Mouse (Mus musculus) liver, embryonic 11.5 days (tissue): Measurements from ENCODE around the gene Chst13. TPM values are rescaled to one million over a fixed set of nuclear protein-coding genes. Genes with fewer than 3 reads are reported as not detected.

Experiments
- ATAC-seq: fragments of 200-750 bp; cut with Nextera tagmentation; replicated peaks from 2 replicates; pipeline ENCODE4 v1.8.0; 2017; ENCODE audit warnings: moderate number of reproducible peaks, mild to moderate bottlenecking, moderate TSS enrichment, moderate library complexity; ENCODE audit not compliant: low FRiP score
- DNase-seq: peaks from one replicate; pipeline ENCODE4 v3.0.0-alpha.2; 2017; ENCODE audit warnings: low spot score
- H3K27ac ChIP-seq: fragments of 300-500 bp; sonication (generic); 2 replicates; pipeline ENCODE4 v1.5.1; 2014; ENCODE audit warnings: mild to moderate bottlenecking, low read depth, low read length, control low read depth
- H3K27me3 ChIP-seq: fragments of 300-500 bp; sonication (generic); replicated peaks from 2 replicates; pipeline ENCODE4 v1.6.1; 2014; ENCODE audit warnings: low read length, mixed read lengths; ENCODE audit not compliant: control insufficient read depth, insufficient read depth
- H3K36me3 ChIP-seq: fragments of 300-500 bp; sonication (generic); 2 replicates; pipeline ENCODE4 v1.6.1; 2014; ENCODE audit warnings: mild to moderate bottlenecking, low read length, moderate library complexity, mixed read lengths; ENCODE audit not compliant: control insufficient read depth, insufficient read depth
- H3K4me1 ChIP-seq: fragments of 300-500 bp; sonication (generic); replicated peaks from 2 replicates; pipeline ENCODE4 v1.6.1; 2014; ENCODE audit warnings: low read length, mixed read lengths; ENCODE audit not compliant: control insufficient read depth, insufficient read depth
- H3K4me2 ChIP-seq: fragments of 300-500 bp; sonication (generic); 2 replicates; pipeline ENCODE4 v1.6.1; 2014; ENCODE audit warnings: mild to moderate bottlenecking, control low read depth, moderate library complexity
- H3K4me3 ChIP-seq: fragments of 300-500 bp; sonication (generic); 2 replicates; pipeline ENCODE4 v1.5.1; 2014; ENCODE audit warnings: low read depth, low read length, control low read depth
- H3K9ac ChIP-seq: fragments of 300-500 bp; sonication (generic); 2 replicates; pipeline ENCODE4 v1.6.1; 2014; ENCODE audit warnings: low read depth, low read length, control low read depth
- H3K9me3 ChIP-seq: fragments of 300-500 bp; sonication (generic); 2 replicates; pipeline ENCODE4 v1.6.1; 2016; ENCODE audit warnings: low read length, inconsistent platforms, mixed read lengths; ENCODE audit not compliant: control insufficient read depth
- WGBS: fragments of 180-500 bp; shearing (Covaris S2); extraction: QIAGEN DNeasy Blood & Tissue Kit; methylation state at CpG from one replicate; pipeline ENCODE4 v1.1.7; 2014; 5-methylcytosine and 5-hydroxymethylcytosine counted together
- polyA plus RNA-seq: library from polyadenylated mRNA; unstranded; fragments of >200 nt; fragmentation: Nextera tagmentation; extraction: Ambion mirVana; gene quantifications from 2 replicates; pipeline ENCODE4 v1.2.1, GENCODE M21; 2014

Chst13 gene
- polyA plus RNA-seq, 1 experiment from 2014 or later: 17.4 TPM

DNA sequence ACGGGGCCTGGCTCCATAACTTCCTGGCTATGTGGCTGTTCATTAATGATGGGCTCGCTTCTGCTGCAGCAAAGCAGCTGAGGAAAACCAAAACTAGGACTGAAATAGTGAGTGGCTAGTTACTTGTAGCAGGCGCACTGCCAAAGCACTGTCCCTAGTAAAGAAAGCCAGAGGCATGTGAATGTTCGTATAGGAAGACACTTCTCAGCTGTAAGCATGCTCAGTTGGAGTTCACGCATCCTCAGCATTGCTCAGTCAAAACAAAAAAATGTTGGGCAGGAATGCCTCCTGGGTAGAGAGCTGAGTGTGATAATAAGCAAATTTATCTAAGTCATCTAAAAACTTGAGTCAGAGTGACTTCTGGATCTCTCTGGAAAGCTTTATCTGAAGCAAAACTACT, 33.2 kb upstream of the Chst13 start:
- H3K27ac ChIP-seq: no peak overlapping the region
- no peaks in the 10 kb centered on the region for H3K9me3 ChIP-seq
- DNase-seq: no peak
- no peak overlapping the region for H3K4me3 ChIP-seq
- H3K4me2 ChIP-seq: no peak overlapping the region
- WGBS: 66% methylated on average over 5 of the region's 5 CpGs
- H3K4me1 ChIP-seq: peaks cover 4% of the 10 kb centered on the region
- no peaks in the 10 kb centered on the region for H3K36me3 ChIP-seq
- no peak overlapping the region for H3K9ac ChIP-seq
- H3K27me3 ChIP-seq: no peaks in the 10 kb centered on the region
- ATAC-seq: no peak

DNA sequence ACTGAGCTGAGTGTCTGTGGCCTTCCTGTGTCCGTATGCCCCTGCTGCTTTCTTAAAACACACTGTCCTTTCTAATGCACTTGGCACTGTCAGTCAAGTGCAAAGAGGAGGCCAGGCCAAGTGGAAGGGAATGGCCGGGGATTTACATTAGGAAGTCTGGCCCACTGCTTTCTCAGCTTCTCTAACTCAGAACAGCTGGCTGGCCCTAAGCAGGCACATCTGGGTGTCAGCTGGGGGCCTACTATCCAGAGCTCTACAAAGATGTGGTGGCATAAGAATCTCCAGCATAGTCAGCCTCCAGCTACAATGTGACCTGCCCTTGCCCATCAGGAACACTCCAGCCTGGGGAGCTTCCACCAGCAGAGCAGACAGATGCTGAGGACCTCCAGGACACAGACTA, 25.0 kb upstream of the Chst13 start:
- no peaks in the 10 kb centered on the region for H3K27me3 ChIP-seq
- no peak overlapping the region for H3K4me3 ChIP-seq
- ATAC-seq (no peak), DNase-seq (no peak)
- no peaks in the 10 kb centered on the region for H3K9me3 ChIP-seq
- no peak overlapping the region for H3K27ac ChIP-seq
- H3K4me1 ChIP-seq: no peaks in the 10 kb centered on the region
- 60% methylated on average over 2 of the region's 2 CpGs for WGBS
- H3K36me3 ChIP-seq: no peaks in the 10 kb centered on the region
- no peak overlapping the region for H3K9ac ChIP-seq
- no peak overlapping the region for H3K4me2 ChIP-seq

- no peaks in the 10 kb centered on the region for H3K9me3 ChIP-seq
- no peak overlapping the region for H3K27ac ChIP-seq
- H3K27me3 ChIP-seq: no peaks in the 10 kb centered on the region
- 76% methylated on average over 4 of the region's 4 CpGs for WGBS
- H3K36me3 ChIP-seq: no peaks in the 10 kb centered on the region
- DNase-seq (no peak), ATAC-seq (no peak)
- no peak overlapping the region for H3K9ac ChIP-seq
- no peaks in the 10 kb centered on the region for H3K4me1 ChIP-seq
- H3K4me3 ChIP-seq: no peak overlapping the region
- no peak overlapping the region for H3K4me2 ChIP-seq
These were observed 23.5 kb upstream of the Chst13 start for GRCm38 (mm10) chr6:90348500-90348899.

DNA sequence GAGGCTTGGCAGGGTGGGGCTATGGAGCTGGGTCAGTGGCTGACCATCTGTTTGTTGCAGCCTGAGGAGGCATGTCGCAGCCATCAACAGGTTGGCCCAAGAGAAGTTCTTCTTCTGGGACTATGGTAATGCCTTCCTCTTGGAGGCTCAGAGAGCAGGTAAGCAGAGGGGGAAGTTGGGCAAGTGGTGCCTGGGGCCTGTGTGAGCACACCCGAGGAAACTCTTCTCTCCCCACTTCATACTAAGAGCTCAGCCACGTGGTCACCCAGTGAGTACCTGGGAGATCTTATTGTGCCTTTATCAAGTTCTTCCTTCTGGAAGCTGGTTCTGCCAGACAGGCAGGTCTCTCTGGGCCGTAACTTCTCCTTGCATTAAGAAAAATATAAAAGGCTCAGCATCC, 22.2 kb upstream of the Chst13 start:
- Histone ChIP-seq H3K4me1 (no peaks in the 10 kb centered on the region), H3K4me3 (no peak overlapping the region), H3K9me3 (no peaks in the 10 kb centered on the region), H3K36me3 (no peaks in the 10 kb centered on the region), H3K4me2 (no peak overlapping the region), H3K27ac (no peak overlapping the region), H3K9ac (no peak overlapping the region), H3K27me3 (no peaks in the 10 kb centered on the region)
- no peak for DNase-seq
- WGBS: 57% methylated on average over 4 of the region's 4 CpGs
- ATAC-seq: no peak

DNA sequence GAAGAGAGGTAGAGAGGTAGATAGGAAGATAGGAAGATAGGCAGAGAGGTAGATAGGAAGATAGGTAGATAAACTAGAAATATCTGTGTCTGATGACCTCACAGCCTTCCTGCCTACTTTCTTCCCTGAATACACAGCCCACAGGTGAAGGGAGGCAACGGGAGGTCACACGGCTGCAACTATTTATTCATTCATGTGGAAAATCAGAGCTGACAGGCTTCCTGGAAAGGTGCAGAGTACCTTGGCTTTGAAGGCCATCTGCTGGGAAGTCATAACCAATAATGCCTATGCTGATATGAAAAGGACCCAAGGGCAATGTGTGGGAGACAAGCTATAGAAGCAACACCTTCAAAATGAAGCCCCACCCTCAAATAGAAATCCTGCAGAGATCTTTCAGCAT, 17.4 kb upstream of the Chst13 start:
- no peaks in the 10 kb centered on the region for H3K27me3 ChIP-seq
- H3K27ac ChIP-seq: no peak overlapping the region
- H3K4me1 ChIP-seq: no peaks in the 10 kb centered on the region
- no peak overlapping the region for H3K4me2 ChIP-seq
- 72% methylated on average over 2 of the region's 2 CpGs for WGBS
- H3K9me3 ChIP-seq: no peaks in the 10 kb centered on the region
- no peak overlapping the region for H3K9ac ChIP-seq
- no peaks in the 10 kb centered on the region for H3K36me3 ChIP-seq
- H3K4me3 ChIP-seq: no peak overlapping the region
- DNase-seq: no peak
- ATAC-seq: no peak

DNA sequence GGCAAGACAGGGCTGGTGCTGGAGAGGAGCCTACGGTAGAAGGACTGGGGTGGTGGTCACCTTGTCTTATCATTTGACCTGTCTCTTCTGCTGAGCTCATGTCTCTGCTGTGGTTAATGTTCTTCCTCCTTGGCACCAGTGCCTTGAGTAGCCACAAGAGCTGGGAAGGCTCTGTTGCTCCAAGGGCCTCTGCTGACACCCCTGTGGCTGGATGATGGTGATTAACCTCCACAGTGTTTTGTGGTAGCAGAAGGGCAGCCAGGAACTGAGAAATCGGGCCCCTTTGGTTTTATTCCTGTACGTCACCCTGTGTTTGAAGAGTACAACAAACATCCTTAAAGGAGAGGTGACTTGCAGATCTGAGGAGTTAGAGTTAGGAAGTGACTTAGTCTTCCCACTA, 9.3 kb upstream of the Chst13 start:
- Histone ChIP-seq H3K27me3 (no peaks in the 10 kb centered on the region), H3K4me1 (no peaks in the 10 kb centered on the region), H3K4me3 (no peak overlapping the region), H3K9ac (no peak overlapping the region), H3K9me3 (no peaks in the 10 kb centered on the region), H3K27ac (no peak overlapping the region), H3K4me2 (peak overlapping the region; percentile 29; the same call in 1 of the 2 replicates), H3K36me3 (no peaks in the 10 kb centered on the region)
- DNase-seq: no peak
- WGBS: 52% methylated on average over 3 of the region's 3 CpGs
- no peak for ATAC-seq

DNA sequence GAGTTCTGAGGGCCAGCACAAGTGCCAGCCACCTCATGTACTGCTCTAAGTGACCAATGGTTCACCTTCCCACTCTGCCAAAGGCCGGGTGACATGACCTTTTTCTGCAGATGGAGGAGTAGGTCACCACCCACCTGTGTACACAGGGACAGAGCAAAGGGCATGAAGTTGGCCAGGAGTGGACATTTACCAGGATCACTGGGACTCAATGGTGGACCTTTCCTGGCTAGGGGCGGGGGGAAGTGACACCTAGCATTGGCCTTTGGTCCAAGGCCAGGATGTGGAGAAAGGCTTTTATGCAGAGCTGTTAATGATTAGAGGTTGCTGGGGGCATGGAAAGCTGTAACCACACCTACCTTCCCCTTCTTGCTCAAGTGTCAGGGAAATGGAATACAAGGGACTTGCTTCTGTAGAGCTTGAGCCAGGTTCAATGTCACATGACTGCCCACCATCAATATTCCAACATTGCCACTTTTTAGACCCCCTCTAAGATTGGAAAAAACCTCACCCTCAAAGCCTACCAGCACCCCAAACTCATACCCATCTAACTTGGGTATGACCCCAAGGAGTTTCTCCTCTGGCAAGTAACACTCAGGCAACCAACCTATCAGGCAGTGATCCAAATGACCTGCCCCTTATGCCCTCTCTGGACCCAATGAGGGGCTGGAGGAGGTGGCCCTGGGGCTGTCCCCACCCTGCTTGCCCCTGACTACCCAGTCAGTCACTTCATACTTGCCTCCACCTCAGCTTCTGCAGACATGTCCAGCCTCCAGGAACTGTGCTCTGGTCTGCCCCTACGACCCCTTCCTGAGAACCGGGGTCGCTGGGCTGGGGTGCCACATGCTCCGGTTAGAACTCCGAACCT, 7.8 kb upstream of the Chst13 start, which contains the start of gene Uroc1:
TSS of gene Uroc1 (plus strand) at position 724 of the 865 bp plus-strand sequence.
- Histone ChIP-seq H3K27ac (peak within 1 kb of the TSS; percentile 6; the same call in 1 of the 2 replicates), H3K4me1 (no peaks in the 10 kb centered on the region), H3K27me3 (no peaks in the 10 kb centered on the region), H3K4me2 (peak within 1 kb of the TSS; percentile 29; the same call in 1 of the 2 replicates), H3K9ac (no peak within 1 kb of the TSS), H3K9me3 (no peaks in the 10 kb centered on the region), H3K36me3 (no peaks in the 10 kb centered on the region), H3K4me3 (no peak within 1 kb of the TSS)
- DNase-seq (no peak), ATAC-seq (peak; percentile 82)
- 72% methylated on average over 7 of the region's 7 CpGs for WGBS

DNA sequence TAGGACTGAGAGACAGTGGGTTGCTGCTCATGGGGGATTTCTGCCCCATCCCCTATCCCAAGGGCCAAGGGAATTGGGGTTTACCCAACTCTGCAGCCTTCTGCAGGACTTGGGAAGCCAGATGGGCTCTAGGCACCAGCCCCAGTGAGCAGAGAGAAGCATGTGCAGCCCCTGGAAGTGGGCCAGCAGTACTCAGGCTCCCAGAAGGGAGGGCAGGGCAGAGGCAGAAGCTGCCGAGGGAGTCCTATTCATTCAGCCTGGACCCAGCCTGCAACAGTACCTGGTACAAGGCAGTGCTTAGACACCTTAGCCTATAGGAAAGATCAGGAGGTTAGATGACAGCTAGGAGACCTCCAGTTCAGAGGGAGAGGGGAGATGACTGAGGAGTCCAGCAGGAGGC, 5.0 kb upstream of the Chst13 start:
- Histone ChIP-seq H3K4me3 (no peak overlapping the region), H3K36me3 (no peaks in the 10 kb centered on the region), H3K9me3 (no peaks in the 10 kb centered on the region), H3K9ac (no peak overlapping the region), H3K27ac (no peak overlapping the region), H3K4me1 (no peaks in the 10 kb centered on the region), H3K27me3 (peaks cover 2% of the 10 kb centered on the region; the same call in 1 of the 2 replicates), H3K4me2 (no peak overlapping the region)
- 35% methylated on average over 1 of the region's 1 CpGs for WGBS
- no peak for DNase-seq
- ATAC-seq: no peak

GRCm38 (mm10) chr6:90327670-90328069, 2.7 kb upstream of the Chst13 start:
- H3K4me1 ChIP-seq: no peaks in the 10 kb centered on the region
- peaks cover 4% of the 10 kb centered on the region; the same call in 1 of the 2 replicates for H3K27me3 ChIP-seq
- H3K27ac ChIP-seq: no peak overlapping the region
- ATAC-seq (no peak), DNase-seq (no peak)
- WGBS: 21% methylated on average over 6 of the region's 6 CpGs
- H3K9ac ChIP-seq: no peak overlapping the region
- no peaks in the 10 kb centered on the region for H3K9me3 ChIP-seq
- no peaks in the 10 kb centered on the region for H3K36me3 ChIP-seq
- H3K4me2 ChIP-seq: no peak overlapping the region
- H3K4me3 ChIP-seq: no peak overlapping the region
